Mouse (Mus musculus) spleen, adult 2 months (tissue): ENCODE measurements around the gene Ccdc39. TPM values are rescaled to one million over a fixed set of nuclear protein-coding genes. Genes with fewer than 3 reads are reported as not detected.

ENCODE experiments used
- DNase-seq, 2 experiments: peaks; one replicate each; pipeline versions ENCODE4 v3.0.0 to v3.0.0-alpha.2; 2012 to 2021; ENCODE audit warnings: low spot score in 2 of 2, low read depth in 1 of 2
- H3K27ac ChIP-seq: fragments of 200-500 bp; 2 replicates; pipeline ENCODE4 v1.5.1; 2012; ENCODE audit warnings: low read length, inconsistent platforms; ENCODE audit not compliant: insufficient read depth
- H3K27me3 ChIP-seq: fragments of 200-500 bp; 2 replicates; pipeline ENCODE4 v1.6.1; 2012; ENCODE audit warnings: mild to moderate bottlenecking, moderate library complexity, low read length, inconsistent platforms; ENCODE audit not compliant: control insufficient read depth, insufficient read depth
- H3K36me3 ChIP-seq: fragments of 200-500 bp; 2 replicates; pipeline ENCODE4 v1.6.1; 2012; ENCODE audit warnings: mild to moderate bottlenecking, low read length, inconsistent platforms; ENCODE audit not compliant: control insufficient read depth, insufficient read depth
- H3K4me1 ChIP-seq: fragments of 200-500 bp; 2 replicates; pipeline ENCODE4 v1.6.1; 2011; ENCODE audit warnings: inconsistent platforms; ENCODE audit not compliant: control insufficient read depth, insufficient read depth, insufficient read length
- H3K4me3 ChIP-seq: fragments of 200-500 bp; 2 replicates; pipeline ENCODE4 v1.5.1; 2011; ENCODE audit warnings: mild to moderate bottlenecking, inconsistent platforms; ENCODE audit not compliant: insufficient read depth, insufficient read length; ENCODE audit errors: extremely low read depth
- CTCF ChIP-seq: fragments of 200-500 bp; IDR thresholded peaks from 2 replicates; pipeline ENCODE4 v1.5.1; 2011; ENCODE audit warnings: mild to moderate bottlenecking, inconsistent platforms; ENCODE audit not compliant: insufficient read depth, insufficient read length, insufficient replicate concordance; ENCODE audit errors: extremely low read depth
- POLR2A ChIP-seq: fragments of 200-500 bp; IDR thresholded peaks from 2 replicates; pipeline ENCODE4 v1.6.1; 2011; ENCODE audit warnings: low read depth, low read length, inconsistent platforms
- WGBS: fragments of 180-500 bp; shearing (Covaris S2); methylation state at CpG from one replicate; pipeline ENCODE4 v1.1.7; 2018; 5-methylcytosine and 5-hydroxymethylcytosine counted together
- polyA plus RNA-seq: library from polyadenylated mRNA; depleted of rRNA; stranded (reverse); fragments of >200 nt; gene quantifications from 2 replicates; pipeline ENCODE4 v1.2.3, GENCODE M21; 2012; rRNA removed

Gene Ccdc39
- polyA plus RNA-seq = 0.21 TPM in 1 of 2 replicates, not detected in the other

DNA sequence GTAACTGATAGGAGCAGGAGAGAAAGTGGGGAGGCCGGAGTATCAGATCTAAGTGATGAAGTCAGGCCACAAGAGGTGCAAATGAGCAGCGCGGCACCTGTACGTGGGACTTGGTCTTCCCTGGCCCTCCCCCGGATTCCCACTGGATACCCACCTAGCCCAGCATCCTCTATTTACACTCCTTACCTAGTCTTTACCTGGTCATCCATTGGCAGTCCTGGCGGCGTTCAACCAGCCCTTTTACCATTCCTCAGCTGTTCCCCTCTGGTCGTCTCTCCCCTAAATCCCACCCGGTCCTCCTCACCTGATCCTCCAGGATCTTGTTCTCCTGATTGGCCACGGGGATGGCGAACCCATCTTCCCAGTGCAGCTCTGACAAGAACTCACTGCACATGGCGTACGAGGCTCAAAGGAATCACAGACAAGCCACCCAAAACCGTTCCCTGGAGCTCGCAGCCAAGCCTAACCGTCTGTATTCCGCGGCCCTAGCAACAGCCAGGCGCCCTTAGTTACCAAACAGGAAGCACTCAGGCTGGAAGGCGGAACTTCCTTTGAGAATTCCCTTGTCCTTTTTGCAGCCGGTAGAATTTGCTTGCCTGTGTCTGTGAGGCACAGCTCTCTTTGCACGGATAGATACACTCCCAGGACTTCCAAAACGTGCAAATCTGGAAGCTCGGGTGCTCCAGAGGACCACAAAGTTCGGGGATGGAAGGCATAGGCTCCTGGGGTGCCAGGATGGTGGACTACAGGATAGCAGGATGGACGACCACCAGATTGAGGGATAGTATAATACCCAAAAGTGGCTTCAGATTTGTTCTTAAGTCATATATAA lies at the start of gene Ccdc39:
Gene Ccdc39, minus strand, starts transcription at position 510 of the 832 bp plus-strand sequence.
- peak in 1 of 2 experiments; percentile 20 for DNase-seq
- Histone ChIP-seq H3K27me3 (no peaks in the 10 kb centered on the region), H3K4me1 (peaks cover 2% of the 10 kb centered on the region; the same call in 1 of the 2 replicates), H3K36me3 (no peaks in the 10 kb centered on the region), H3K4me3 (peak within 1 kb of the TSS; percentile 46), H3K27ac (no peak within 1 kb of the TSS)
- WGBS = 14% methylated on average over 26 of the region's 26 CpGs
- TF ChIP-seq POLR2A = no peak
- TF ChIP-seq CTCF = no peak

DNA sequence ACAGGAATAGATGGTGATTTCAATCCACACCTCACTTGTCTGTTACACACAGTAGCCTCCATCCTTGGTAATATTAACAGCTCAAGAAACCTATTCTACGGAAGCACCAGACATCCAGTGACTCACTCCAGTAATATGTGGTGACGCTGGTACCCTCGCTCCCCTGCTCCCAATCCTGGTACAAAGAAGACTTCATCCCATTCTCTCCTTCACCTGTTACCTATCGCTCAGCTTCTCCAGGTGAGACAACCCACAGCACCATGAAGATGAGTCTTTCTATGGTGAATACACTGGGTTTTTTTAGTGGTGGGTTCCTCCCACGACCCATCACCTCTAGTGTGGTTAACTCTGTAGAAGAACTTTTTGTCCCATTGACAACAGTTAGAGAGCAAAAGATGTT lies 49.3 kb upstream of the Ccdc39 start:
- DNase-seq = no peak
- Histone ChIP-seq H3K36me3 (no peaks in the 10 kb centered on the region), H3K27me3 (no peaks in the 10 kb centered on the region), H3K27ac (no peak overlapping the region), H3K4me1 (no peaks in the 10 kb centered on the region), H3K4me3 (no peak overlapping the region)
- TF ChIP-seq POLR2A (no peak), CTCF (no peak)
- WGBS = 89% methylated on average over 5 of the region's 5 CpGs

DNA sequence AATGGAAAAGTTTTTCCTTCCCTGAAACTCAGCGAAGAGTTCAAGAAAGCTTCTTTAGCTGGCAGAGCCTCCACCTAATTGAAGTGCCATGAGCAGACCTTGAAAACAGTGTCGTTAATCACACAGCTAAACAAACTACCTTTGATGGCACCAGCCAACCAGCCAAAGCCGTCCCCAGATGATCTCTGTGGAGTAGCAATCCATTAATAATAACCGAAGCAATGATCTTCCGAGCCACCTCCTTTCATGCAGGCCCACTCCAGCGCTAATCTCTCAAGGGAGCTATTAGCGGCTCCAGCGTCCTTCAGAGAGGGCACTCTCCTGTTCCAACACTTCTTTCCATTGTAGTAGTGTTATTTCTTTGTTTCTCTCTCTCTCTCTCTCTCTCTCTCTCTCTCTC lies 43.3 kb upstream of the Ccdc39 start:
- no peaks in the 10 kb centered on the region for H3K27me3 ChIP-seq
- no peak for TF ChIP-seq CTCF
- no peak for TF ChIP-seq POLR2A
- H3K4me1 ChIP-seq = no peaks in the 10 kb centered on the region
- H3K27ac ChIP-seq = no peak overlapping the region
- no peak for DNase-seq
- no peak overlapping the region for H3K4me3 ChIP-seq
- H3K36me3 ChIP-seq = no peaks in the 10 kb centered on the region
- WGBS = 71% methylated on average over 8 of the region's 8 CpGs

DNA sequence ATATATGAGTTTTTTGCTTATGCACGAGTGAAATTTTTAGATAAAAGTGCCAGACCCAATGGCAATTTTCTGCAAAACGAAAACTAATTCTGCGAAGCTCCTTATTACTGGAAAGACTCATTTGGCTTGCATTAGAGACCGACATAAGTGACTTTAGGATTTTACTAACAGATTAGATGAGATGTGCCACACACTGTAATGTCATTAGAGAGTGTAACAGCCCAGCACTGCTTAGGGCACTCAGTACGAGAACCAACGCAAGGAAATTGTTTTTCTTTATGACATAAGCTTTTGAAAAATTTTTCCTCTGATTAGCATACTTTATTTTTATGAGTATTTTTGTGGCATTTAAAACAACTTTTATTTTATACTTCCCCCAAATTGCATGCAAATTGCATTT lies 39.0 kb upstream of the Ccdc39 start:
- TF ChIP-seq POLR2A (no peak), CTCF (no peak)
- Histone ChIP-seq H3K27me3 (no peaks in the 10 kb centered on the region), H3K4me1 (no peaks in the 10 kb centered on the region), H3K27ac (no peak overlapping the region), H3K4me3 (no peak overlapping the region), H3K36me3 (no peaks in the 10 kb centered on the region)
- 90% methylated on average over 6 of the region's 6 CpGs for WGBS
- no peak for DNase-seq

DNA sequence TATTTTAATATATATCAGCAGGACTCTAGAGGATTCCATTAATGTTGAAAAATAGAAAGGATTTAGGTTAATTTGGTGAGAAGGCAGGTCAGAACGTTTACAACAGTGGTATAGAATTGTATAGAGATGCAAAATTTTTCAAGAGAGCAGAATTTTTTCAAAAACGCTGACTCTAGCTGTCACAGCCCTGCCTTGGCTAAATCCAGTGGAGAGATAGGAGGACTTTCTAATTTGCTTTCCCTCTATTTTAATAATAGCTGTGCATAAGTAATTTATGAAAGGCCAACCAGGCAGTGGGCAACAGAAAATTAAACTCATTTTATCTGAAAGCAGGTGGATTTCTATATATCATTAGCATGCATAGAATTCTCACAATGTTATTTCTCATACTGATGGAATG lies 38.6 kb upstream of the Ccdc39 start:
- no peaks in the 10 kb centered on the region for H3K27me3 ChIP-seq
- H3K4me3 ChIP-seq = no peak overlapping the region
- 77% methylated on average over 2 of the region's 2 CpGs for WGBS
- TF ChIP-seq CTCF (no peak), POLR2A (no peak)
- DNase-seq = no peak
- no peak overlapping the region for H3K27ac ChIP-seq
- no peaks in the 10 kb centered on the region for H3K4me1 ChIP-seq
- no peaks in the 10 kb centered on the region for H3K36me3 ChIP-seq

DNA sequence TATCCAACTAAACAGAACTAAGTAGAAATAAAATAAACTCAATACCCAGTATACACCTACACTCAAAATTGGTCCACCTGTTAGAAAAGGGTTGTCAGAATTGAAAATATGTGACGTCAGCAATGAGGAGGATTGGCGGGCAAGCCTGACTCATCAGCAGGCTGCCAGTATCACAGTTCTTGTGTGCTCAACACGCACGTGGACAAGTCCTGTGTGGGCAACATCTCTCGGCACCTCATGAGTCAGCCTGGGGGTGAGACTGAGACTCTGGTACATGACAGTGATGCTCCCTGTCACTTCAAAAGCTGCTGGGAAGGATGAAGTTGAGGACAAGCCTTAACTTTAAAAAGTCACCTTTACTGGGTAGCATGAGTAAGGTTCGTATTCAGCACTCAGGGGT lies 34.6 kb upstream of the Ccdc39 start:
- Histone ChIP-seq H3K27me3 (no peaks in the 10 kb centered on the region), H3K4me1 (no peaks in the 10 kb centered on the region), H3K4me3 (no peak overlapping the region), H3K27ac (no peak overlapping the region), H3K36me3 (no peaks in the 10 kb centered on the region)
- TF ChIP-seq POLR2A = no peak
- no peak for TF ChIP-seq CTCF
- 92% methylated on average over 6 of the region's 6 CpGs for WGBS
- DNase-seq = no peak
